Mouse (Mus musculus) heart, embryonic 12.5 days (tissue): ENCODE measurements at regions not wholly inside any gene's neighbourhood (a gene's known extent, or its start where the extent isn't known, plus 50 kb on each side); places are given as distances from the start of the nearest gene placed in this dataset.

Source experiments
- ATAC-seq: fragments of 200-750 bp; cut with Nextera tagmentation; 2 replicates; pipeline ENCODE4 v1.8.0; 2017; ENCODE audit warnings: moderate TSS enrichment, moderate library complexity; ENCODE audit not compliant: insufficient number of reproducible peaks, low FRiP score
- H3K27ac ChIP-seq: fragments of 300-500 bp; sonication (generic); 2 replicates; pipeline ENCODE4 v1.5.1; 2016; ENCODE audit warnings: mild to moderate bottlenecking, moderate library complexity; ENCODE audit not compliant: poor library complexity, severe bottlenecking
- H3K27me3 ChIP-seq: fragments of 300-500 bp; sonication (generic); replicated peaks from 2 replicates; pipeline ENCODE4 v1.6.1; 2016; ENCODE audit warnings: mild to moderate bottlenecking, moderate library complexity
- H3K36me3 ChIP-seq: fragments of 300-500 bp; sonication (generic); 2 replicates; pipeline ENCODE4 v1.6.1; 2016; ENCODE audit warnings: mild to moderate bottlenecking, moderate library complexity
- H3K4me1 ChIP-seq: fragments of 300-500 bp; sonication (generic); replicated peaks from 2 replicates; pipeline ENCODE4 v1.6.1; 2016; ENCODE audit warnings: mild to moderate bottlenecking
- H3K4me2 ChIP-seq: fragments of 300-500 bp; sonication (generic); 2 replicates; pipeline ENCODE4 v1.6.1; 2016; ENCODE audit warnings: mild to moderate bottlenecking, moderate library complexity
- H3K4me3 ChIP-seq: fragments of 300-500 bp; sonication (generic); 2 replicates; pipeline ENCODE4 v1.5.1; 2016; ENCODE audit warnings: mild to moderate bottlenecking
- H3K9ac ChIP-seq: fragments of 300-500 bp; sonication (generic); 2 replicates; pipeline ENCODE4 v1.6.1; 2016; ENCODE audit warnings: mild to moderate bottlenecking, moderate library complexity
- H3K9me3 ChIP-seq: fragments of 300-500 bp; sonication (generic); replicated peaks from 2 replicates; pipeline ENCODE4 v1.6.1; 2016; ENCODE audit warnings: mild to moderate bottlenecking, moderate library complexity
- WGBS: fragments of 180-500 bp; shearing (Covaris S2); methylation state at CpG from one replicate; pipeline ENCODE4 v1.1.7; 2016; 5-methylcytosine and 5-hydroxymethylcytosine counted together

- H3K27ac ChIP-seq, result no peak overlapping the region
- 22% methylated on average over 4 of the region's 4 CpGs for WGBS
- H3K4me1 ChIP-seq, result peaks cover 6% of the 10 kb centered on the region
- H3K4me2 ChIP-seq, result no peak overlapping the region
- no peak for ATAC-seq
- no peak overlapping the region for H3K4me3 ChIP-seq
- no peak overlapping the region for H3K9ac ChIP-seq
- no peaks in the 10 kb centered on the region for H3K9me3 ChIP-seq
- H3K36me3 ChIP-seq, result no peaks in the 10 kb centered on the region
- H3K27me3 ChIP-seq, result no peaks in the 10 kb centered on the region
Measured at GRCm38 (mm10) chr12:91958086-91958485, 109.1 kb upstream of the Sel1l start.

- no peaks in the 10 kb centered on the region for H3K27me3 ChIP-seq
- ATAC-seq, result no peak
- H3K4me2 ChIP-seq, result no peak overlapping the region
- no peak overlapping the region for H3K4me3 ChIP-seq
- H3K36me3 ChIP-seq, result no peaks in the 10 kb centered on the region
- H3K9me3 ChIP-seq, result no peaks in the 10 kb centered on the region
- no peak overlapping the region for H3K9ac ChIP-seq
- 0 out of 2 replicates have a peak, but pooled peaks cover 4% of the 10 kb centered on the region for H3K4me1 ChIP-seq
- 58% methylated on average over 3 of the region's 3 CpGs for WGBS
- no peak overlapping the region for H3K27ac ChIP-seq
Measured at GRCm38 (mm10) chr12:91956411-91956810, 107.5 kb upstream of the Sel1l start.

GRCm38 (mm10) chr12:91948602-91949167, 99.7 kb upstream of the Sel1l start:
- Histone ChIP-seq H3K9me3 (0 out of 2 replicates have a peak, but pooled peaks cover 3% of the 10 kb centered on the region), H3K27ac (no peak overlapping the region), H3K4me1 (no peaks in the 10 kb centered on the region), H3K27me3 (no peaks in the 10 kb centered on the region), H3K4me2 (no peak overlapping the region), H3K4me3 (no peak overlapping the region), H3K9ac (no peak overlapping the region), H3K36me3 (no peaks in the 10 kb centered on the region)
- no peak for ATAC-seq
- 70% methylated on average over 8 of the region's 8 CpGs for WGBS

GRCm38 (mm10) chr12:91947998-91948397, 99.0 kb upstream of the Sel1l start:
- Histone ChIP-seq H3K4me3 (no peak overlapping the region), H3K27me3 (no peaks in the 10 kb centered on the region), H3K36me3 (no peaks in the 10 kb centered on the region), H3K9ac (no peak overlapping the region), H3K9me3 (0 out of 2 replicates have a peak, but pooled peaks cover 3% of the 10 kb centered on the region), H3K27ac (no peak overlapping the region), H3K4me2 (no peak overlapping the region), H3K4me1 (no peaks in the 10 kb centered on the region)
- ATAC-seq, result no peak
- WGBS, result 66% methylated on average over 3 of the region's 3 CpGs

GRCm38 (mm10) chr12:91946541-91946940, 97.6 kb upstream of the Sel1l start:
- H3K27me3 ChIP-seq, result no peaks in the 10 kb centered on the region
- ATAC-seq, result no peak
- no peak overlapping the region for H3K4me3 ChIP-seq
- H3K9me3 ChIP-seq, result 0 out of 2 replicates have a peak, but pooled peaks cover 3% of the 10 kb centered on the region
- no peaks in the 10 kb centered on the region for H3K36me3 ChIP-seq
- no peaks in the 10 kb centered on the region for H3K4me1 ChIP-seq
- WGBS, result 75% methylated on average over 3 of the region's 3 CpGs
- H3K9ac ChIP-seq, result no peak overlapping the region
- no peak overlapping the region for H3K27ac ChIP-seq
- H3K4me2 ChIP-seq, result no peak overlapping the region

- no peak overlapping the region for H3K4me3 ChIP-seq
- H3K27me3 ChIP-seq, result no peaks in the 10 kb centered on the region
- WGBS, result 59% methylated on average over 7 of the region's 7 CpGs
- H3K36me3 ChIP-seq, result no peaks in the 10 kb centered on the region
- H3K27ac ChIP-seq, result no peak overlapping the region
- no peak overlapping the region for H3K9ac ChIP-seq
- no peaks in the 10 kb centered on the region for H3K9me3 ChIP-seq
- no peaks in the 10 kb centered on the region for H3K4me1 ChIP-seq
- H3K4me2 ChIP-seq, result no peak overlapping the region
- no peak for ATAC-seq
Measured at GRCm38 (mm10) chr12:91932490-91933361, 83.8 kb upstream of the Sel1l start.

GRCm38 (mm10) chr12:91931586-91931985, 82.6 kb upstream of the Sel1l start:
- no peak overlapping the region for H3K9ac ChIP-seq
- no peak overlapping the region for H3K27ac ChIP-seq
- no peaks in the 10 kb centered on the region for H3K9me3 ChIP-seq
- H3K27me3 ChIP-seq, result no peaks in the 10 kb centered on the region
- H3K4me3 ChIP-seq, result no peak overlapping the region
- H3K36me3 ChIP-seq, result no peaks in the 10 kb centered on the region
- 74% methylated on average over 6 of the region's 6 CpGs for WGBS
- 0 out of 2 replicates have a peak, but pooled peaks have one; percentile 36 for ATAC-seq
- no peaks in the 10 kb centered on the region for H3K4me1 ChIP-seq
- H3K4me2 ChIP-seq, result no peak overlapping the region

- Histone ChIP-seq H3K36me3 (no peaks in the 10 kb centered on the region), H3K9ac (no peak overlapping the region), H3K4me2 (no peak overlapping the region), H3K27ac (no peak overlapping the region), H3K4me3 (no peak overlapping the region), H3K4me1 (no peaks in the 10 kb centered on the region), H3K27me3 (no peaks in the 10 kb centered on the region), H3K9me3 (no peaks in the 10 kb centered on the region)
- 81% methylated on average over 7 of the region's 7 CpGs for WGBS
- ATAC-seq, result no peak
Measured at GRCm38 (mm10) chr12:91929386-91930054, 80.6 kb upstream of the Sel1l start.

- 67% methylated on average over 6 of the region's 6 CpGs for WGBS
- no peaks in the 10 kb centered on the region for H3K4me1 ChIP-seq
- ATAC-seq, result no peak
Measured at GRCm38 (mm10) chr12:91927576-91927975, 78.6 kb upstream of the Sel1l start.

GRCm38 (mm10) chr12:91915486-91915885, 66.5 kb upstream of the Sel1l start:
- H3K4me1 ChIP-seq, result 0 out of 2 replicates have a peak, but pooled peaks cover 4% of the 10 kb centered on the region
- H3K27ac ChIP-seq, result no peak overlapping the region
- H3K4me2 ChIP-seq, result no peak overlapping the region
- H3K9me3 ChIP-seq, result no peaks in the 10 kb centered on the region
- H3K4me3 ChIP-seq, result no peak overlapping the region
- 43% methylated on average over 3 of the region's 3 CpGs for WGBS
- H3K27me3 ChIP-seq, result no peaks in the 10 kb centered on the region
- H3K36me3 ChIP-seq, result no peaks in the 10 kb centered on the region
- ATAC-seq, result no peak
- no peak overlapping the region for H3K9ac ChIP-seq

More at GRCm38 (mm10) chr12:91927576-91927975, 78.6 kb upstream of the Sel1l start:
- Histone ChIP-seq H3K9me3 (no peaks in the 10 kb centered on the region), H3K27me3 (no peaks in the 10 kb centered on the region), H3K9ac (no peak overlapping the region), H3K27ac (no peak overlapping the region), H3K4me3 (no peak overlapping the region), H3K36me3 (no peaks in the 10 kb centered on the region), H3K4me2 (no peak overlapping the region)

- Histone ChIP-seq H3K9me3 (no peaks in the 10 kb centered on the region; the same call in 1 of the 2 replicates), H3K36me3 (no peaks in the 10 kb centered on the region), H3K27ac (no peak overlapping the region), H3K27me3 (no peaks in the 10 kb centered on the region), H3K4me2 (no peak overlapping the region), H3K4me1 (0 out of 2 replicates have a peak, but pooled peaks cover under 1% of the 10 kb centered on the region), H3K9ac (no peak overlapping the region), H3K4me3 (no peak overlapping the region)
- ATAC-seq, result no peak
- WGBS, result 64% methylated on average over 8 of the region's 8 CpGs
Measured at GRCm38 (mm10) chr12:91910529-91910928, 61.6 kb upstream of the Sel1l start.
